Mouse (Mus musculus): ENCODE data around the gene Hmx3. TPM values are rescaled to one million over a fixed set of nuclear protein-coding genes. Genes with fewer than 3 reads are reported as not detected.

Gene Hmx3
- polyA plus RNA-seq (2012; rRNA removed; ENCODE audit: low replicate concordance): 2.5 and 4.6 TPM in 2 replicates

GRCm38 (mm10) chr7:131542115-131542871 lies at the start of gene Hmx3:
Gene Hmx3, plus strand, starts transcription at chr7:131542867.

GRCm38 (mm10) chr7:131548473-131548872 lies 5.8 kb downstream of the Hmx3 start, which contains the start of gene Hmx2:
Gene Hmx2, plus strand, starts transcription at chr7:131548773.

GRCm38 (mm10) chr7:131559986-131560696 lies 17.5 kb downstream of the Hmx3 start, which contains the start of gene Bub3:
Gene Bub3, plus strand, starts transcription at chr7:131560222.

Other genes starting within 250 kb of the Hmx3 start
- 5.6 TPM in 1 of 2 replicates, not detected in the other for gene Cuzd1, start 220.6 kb upstream of the Hmx3 start, polyA plus RNA-seq (2012; rRNA removed; ENCODE audit: low replicate concordance)
- gene Fam24b, start 213.4 kb upstream of the Hmx3 start, polyA plus RNA-seq (2012; rRNA removed; ENCODE audit: low replicate concordance): 0.15 TPM in 1 of 2 replicates, not detected in the other
- gene Fam24a, start 209.0 kb upstream of the Hmx3 start, polyA plus RNA-seq (2012; rRNA removed; ENCODE audit: low replicate concordance): not detected in 2 replicates
- 1.2 and 6.0 TPM in 2 replicates for gene 2310057M21Rik, start 180.1 kb upstream of the Hmx3 start, polyA plus RNA-seq (2012; rRNA removed; ENCODE audit: low replicate concordance)
- 44.4 and 63.0 TPM in 2 replicates for gene Pstk, start 171.7 kb upstream of the Hmx3 start, polyA plus RNA-seq (2012; rRNA removed; ENCODE audit: low replicate concordance)
- gene Ikzf5, start 132.3 kb upstream of the Hmx3 start, polyA plus RNA-seq (2012; rRNA removed; ENCODE audit: low replicate concordance): 2.1 and 4.3 TPM in 2 replicates
- 0.78 and 1.8 TPM in 2 replicates for gene Acadsb, start 132.3 kb upstream of the Hmx3 start, polyA plus RNA-seq (2012; rRNA removed; ENCODE audit: low replicate concordance)
- gene Hmx2, start 5.9 kb downstream of the Hmx3 start, polyA plus RNA-seq (2012; rRNA removed; ENCODE audit: low replicate concordance): 0.69 and 0.78 TPM in 2 replicates
- 18.6 and 21.7 TPM in 2 replicates for gene Bub3, start 17.4 kb downstream of the Hmx3 start, polyA plus RNA-seq (2012; rRNA removed; ENCODE audit: low replicate concordance)

All from duodenum, adult 2 months (tissue).